ENCODE assay signal across 9 mouse cellular contexts in genomic region chr5:134457371-134457770, GRCm38 (mm10). TPM values are rescaled to one million over a fixed set of nuclear protein-coding genes. Genes with fewer than 3 reads are reported as not detected.
DNase-seq lines count a peak whose midpoint lies in the region; ATAC-seq lines count a peak whose summit lies in the region.
"Had no signal": no experiment of that assay in that cellular context is flagged by ENCODE, and none has a peak within 500 bp of the region (broad histone marks: within the 10 kb centered on the region; RNA-seq: fewer than 3 reads in every experiment).

No protein-coding gene starts in this region.

- H3K27me3 ChIP-seq in heart, embryonic 10.5 days (ENCODE audit: insufficient read depth, poor library complexity, severe bottlenecking) = no peaks in the 10 kb centered on the region
- no peaks in the 10 kb centered on the region for H3K27me3 ChIP-seq in liver, embryonic 13.5 days
- no peaks in the 10 kb centered on the region for H3K27me3 ChIP-seq in embryonic facial prominence, embryonic 12.5 days
- H3K27me3 ChIP-seq in limb, embryonic 15.5 days = no peaks in the 10 kb centered on the region

- no peaks in the 10 kb centered on the region for H3K9me3 ChIP-seq in heart, embryonic 10.5 days
- H3K9me3 ChIP-seq in liver, embryonic 13.5 days (replicated peaks) = no peaks in the 10 kb centered on the region
- H3K9me3 ChIP-seq in embryonic facial prominence, embryonic 12.5 days = no peaks in the 10 kb centered on the region
- H3K9me3 ChIP-seq in limb, embryonic 15.5 days = no peaks in the 10 kb centered on the region

- peak overlapping the region; percentile 93; the same call in 1 of the 2 replicates for H3K4me2 ChIP-seq in liver, embryonic 13.5 days
- H3K4me2 ChIP-seq in embryonic facial prominence, embryonic 12.5 days (replicated peaks) = no peak overlapping the region
- H3K4me2 ChIP-seq in limb, embryonic 15.5 days = no peak overlapping the region

- intact Hi-C loops in heart, postnatal 10 days (cut with DNase I) = no loop called here

- ATAC-seq in liver, embryonic 13.5 days (ENCODE audit: low read depth) = no peak
- no peak for ATAC-seq in embryonic facial prominence, embryonic 12.5 days (ENCODE audit: insufficient number of reproducible peaks, insufficient read depth, low FRiP score, low TSS enrichment)
- ATAC-seq in limb, embryonic 15.5 days (ENCODE audit: insufficient number of reproducible peaks, low FRiP score, low TSS enrichment, low read depth) = no peak

- 85% methylated on average over 2 of the region's 2 CpGs for WGBS in heart, embryonic 10.5 days
- WGBS in liver, embryonic 13.5 days (ENCODE audit: insufficient replicate concordance) = 80% methylated on average over 2 of the region's 2 CpGs
- 100% methylated on average over 2 of the region's 2 CpGs for WGBS in embryonic facial prominence, embryonic 12.5 days
- 89% methylated on average over 2 of the region's 2 CpGs for WGBS in limb, embryonic 15.5 days

- no peak for DNase-seq in heart, embryonic 10.5 days (ENCODE audit: low spot score)
- DNase-seq in heart, postnatal 10 days = no peak
- DNase-seq in liver, embryonic 13.5 days = no peak
- DNase-seq in liver = no peak
- DNase-seq in natural killer cell, adult 2 months (ENCODE audit: low spot score in 2 of 2) = no peak
- no peak for DNase-seq in frontal cortex, postnatal 36 days (ENCODE audit: low spot score in 2 of 2)

- H3K4me3 ChIP-seq in heart, embryonic 10.5 days = no peak overlapping the region
- H3K4me3 ChIP-seq in liver, embryonic 13.5 days (replicated peaks) = no peak overlapping the region
- H3K4me3 ChIP-seq in embryonic facial prominence, embryonic 12.5 days = peak overlapping the region; percentile 89; the same call in 1 of the 2 replicates
- no peak overlapping the region for H3K4me3 ChIP-seq in limb, embryonic 15.5 days

- H3K27ac ChIP-seq in heart, embryonic 10.5 days = peak overlapping the region; percentile 97; the same call in 1 of the 2 replicates
- H3K27ac ChIP-seq in liver, embryonic 13.5 days = no peak overlapping the region
- no peak overlapping the region for H3K27ac ChIP-seq in embryonic facial prominence, embryonic 12.5 days
- peak overlapping the region; percentile 94; the same call in 1 of the 2 replicates for H3K27ac ChIP-seq in limb, embryonic 15.5 days
- H3K27ac ChIP-seq: macrophage had no signal

- H3K4me1 ChIP-seq in heart, embryonic 10.5 days = peaks cover 26% of the 10 kb centered on the region
- peaks cover 25% of the 10 kb centered on the region for H3K4me1 ChIP-seq in liver, embryonic 13.5 days (replicated peaks)
- H3K4me1 ChIP-seq in embryonic facial prominence, embryonic 12.5 days = peaks cover 17% of the 10 kb centered on the region
- peaks cover 27% of the 10 kb centered on the region for H3K4me1 ChIP-seq in limb, embryonic 15.5 days

- no peak overlapping the region for H3K9ac ChIP-seq in liver, embryonic 13.5 days
- H3K9ac ChIP-seq in embryonic facial prominence, embryonic 12.5 days = no peak overlapping the region
- H3K9ac ChIP-seq in limb, embryonic 15.5 days = no peak overlapping the region

- H3K36me3 ChIP-seq in heart, embryonic 10.5 days = peaks cover 8% of the 10 kb centered on the region
- H3K36me3 ChIP-seq in liver, embryonic 13.5 days = no peaks in the 10 kb centered on the region
- peaks cover 9% of the 10 kb centered on the region for H3K36me3 ChIP-seq in embryonic facial prominence, embryonic 12.5 days
- peaks cover 1% of the 10 kb centered on the region; the same call in 1 of the 2 replicates for H3K36me3 ChIP-seq in limb, embryonic 15.5 days

RNA-seq across cellular contexts. Expression of gene Gtf2ird1, which starts 0.9 kb away (rescaled TPM):
- polyA plus RNA-seq in heart, embryonic 10.5 days (2016; fragmentation: Nextera tagmentation; extraction: Ambion mirVana) = 64.1 and 74.8 TPM in 2 replicates
- total RNA-seq in heart, postnatal 10 days (2021) = 10 to 100 TPM; 43.3 to 45.5 TPM
- polyA plus RNA-seq in liver, embryonic 13.5 days (2015; fragmentation: Nextera tagmentation; extraction: Ambion mirVana) = 12.9 and 13.6 TPM in 2 replicates
- polyA plus RNA-seq in embryonic facial prominence, embryonic 12.5 days (2016; fragmentation: Nextera tagmentation; extraction: Ambion mirVana) = 151 and 153 TPM in 2 replicates
- 93.5 and 102 TPM in 2 replicates for polyA plus RNA-seq in limb, embryonic 15.5 days (2015; fragmentation: Nextera tagmentation; extraction: Ambion mirVana)

Comparison
In these comparisons a context has a peak if more than half of its experiments do, and no peak if none do; other contexts are left out.
1. H3K27ac ChIP-seq: peak in heart, embryonic 10.5 days (single experiment) and limb, embryonic 15.5 days (single experiment); none in liver, embryonic 13.5 days (single experiment) and embryonic facial prominence, embryonic 12.5 days (single experiment).